8 mouse cellular contexts compared by ENCODE assay signal in the genomic region with DNA sequence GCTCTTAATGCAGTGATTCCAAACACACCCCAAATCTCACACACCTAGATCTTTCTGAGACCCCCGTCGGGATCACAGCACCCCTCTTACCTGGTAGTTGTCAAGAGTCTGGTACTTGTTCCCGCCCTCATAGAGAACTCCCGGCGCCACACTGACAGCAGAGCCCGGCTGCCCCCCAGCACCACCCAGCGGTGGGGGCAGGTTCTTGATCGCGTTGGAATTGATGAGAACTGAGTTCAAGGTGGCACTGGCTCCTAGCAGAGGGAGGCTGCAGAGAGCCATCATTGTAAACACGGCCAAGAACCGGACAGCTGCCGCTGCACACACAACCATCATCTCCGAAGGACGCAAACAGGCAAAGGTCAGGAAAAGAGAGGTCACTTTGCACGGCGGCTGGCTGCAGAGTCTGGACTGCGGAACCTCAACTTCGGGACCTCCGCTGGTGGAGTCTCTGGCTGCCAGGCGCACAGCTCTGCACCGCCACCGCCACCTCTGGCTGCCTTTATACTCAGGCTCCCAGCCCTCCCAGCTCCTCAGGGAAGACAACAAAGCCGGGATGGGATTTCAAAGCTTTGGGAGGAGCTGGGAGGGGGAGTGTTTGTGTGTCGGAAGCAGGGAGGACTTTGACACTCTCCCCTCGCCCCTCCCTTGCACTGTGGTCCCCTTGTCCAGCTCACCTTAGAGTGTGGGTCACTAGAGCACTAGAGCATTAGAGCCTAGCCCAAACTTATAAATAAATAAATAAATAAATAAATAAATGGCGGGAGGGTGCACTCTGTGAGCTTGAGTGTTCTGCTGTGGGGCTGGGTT. TPM values are rescaled to one million over a fixed set of nuclear protein-coding genes. Genes with fewer than 3 reads are reported as not detected.
DNase-seq lines count a peak whose midpoint lies in the region; ATAC-seq lines count a peak whose summit lies in the region.

A gene (minus strand): TSS at position 622 of the 810 bp plus-strand sequence.

- peak; percentile 40 for ATAC-seq in granulocyte monocyte progenitor cell, adult 5-6 weeks (replicated peaks; ENCODE audit: poor library complexity, severe bottlenecking)
- ATAC-seq in megakaryocyte-erythroid progenitor cell, adult 5-6 weeks (replicated peaks; ENCODE audit: low FRiP score, low TSS enrichment, poor library complexity, severe bottlenecking), result 0 out of 2 replicates have a peak, but pooled peaks have one; percentile 50

- peak; percentile 25 for DNase-seq in adrenal gland, postnatal 14 days
- DNase-seq in adrenal gland, adult 8-10 months, result no peak
- DNase-seq in Muller cell, postnatal 12 days (ENCODE audit: inconsistent ontology term), result peak; percentile 56
- peak; percentile 67 for DNase-seq in kidney, postnatal 10 days
- no peak for DNase-seq in natural killer cell, adult 2 months (ENCODE audit: low spot score in 2 of 2)
- no peak for DNase-seq in ovary, postnatal 10 days (ENCODE audit: low spot score)

RNA-seq across cellular contexts. Expression of the gene that starts here (rescaled TPM):
- total RNA-seq in adrenal gland, postnatal 14 days (2021), result 0.15 and 0.38 TPM in 2 replicates
- total RNA-seq in adrenal gland, adult 8-10 months (2022), result not detected
- not detected in 2 replicates for total RNA-seq in granulocyte monocyte progenitor cell, adult 5-6 weeks (2014; fragmentation: Nextera tagmentation)
- not detected in 2 replicates for total RNA-seq in granulocyte monocyte progenitor cell, adult 5-6 weeks (2017)
- not detected in 2 replicates for total RNA-seq in megakaryocyte-erythroid progenitor cell, adult 5-6 weeks (2014; fragmentation: Nextera tagmentation)
- total RNA-seq in megakaryocyte-erythroid progenitor cell, adult 5-6 weeks (2017), result not detected in 2 replicates

Comparison
In these comparisons a context has a peak if more than half of its experiments do, and no peak if none do; other contexts are left out.
1. Peak in DNase-seq in adrenal gland, postnatal 14 days; RNA of the gene not detected or under 1 TPM.
2. Peak in ATAC-seq in granulocyte monocyte progenitor cell, adult 5-6 weeks; RNA of the gene not detected or under 1 TPM.
3. Peak in ATAC-seq in megakaryocyte-erythroid progenitor cell, adult 5-6 weeks; RNA of the gene not detected or under 1 TPM.
4. DNase-seq: peak in Muller cell, postnatal 12 days (single experiment) and kidney, postnatal 10 days (single experiment); none in adrenal gland, adult 8-10 months (single experiment), natural killer cell, adult 2 months (0 of 2) and ovary, postnatal 10 days (single experiment).